Mouse (Mus musculus) testis, adult 2 months (tissue): ENCODE measurements around the gene Cfd.

Experiments used
- CTCF ChIP-seq: fragments of 200-500 bp; IDR thresholded peaks from 2 replicates; pipeline ENCODE4 v1.5.1; 2012; ENCODE audit warnings: low read depth, mild to moderate bottlenecking, inconsistent platforms, low read length, moderate library complexity; ENCODE audit not compliant: control insufficient read depth, insufficient read depth, insufficient replicate concordance
- POLR2A ChIP-seq: fragments of 200-500 bp; IDR thresholded peaks from 2 replicates; pipeline ENCODE4 v1.6.1; 2012; ENCODE audit warnings: low read depth, mild to moderate bottlenecking, inconsistent platforms, low read length, moderate library complexity; ENCODE audit not compliant: control insufficient read depth

GRCm38 (mm10) chr10:79940749-79941148 is 50.1 kb downstream of the Cfd start:
- TF ChIP-seq CTCF (no peak), POLR2A (no peak)
